Mouse (Mus musculus): ENCODE measurements around the gene Zfp692. TPM values are rescaled to one million over a fixed set of nuclear protein-coding genes. Genes with fewer than 3 reads are reported as not detected.
"Not testable (repeated sequence)": the region's sequence is repeated elsewhere in the genome, so short reads cannot be mapped to it uniquely, and the experiment has no call there.

Gene Zfp692
- polyA plus RNA-seq, 1 experiment from 2014 or later, result 25.0 TPM

GRCm38 (mm10) chr11:58289992-58290682 is 16.7 kb upstream of the Zfp692 start:
- in situ Hi-C loops (cut with MboI; ENCODE audit: low pct_unique_long_range_greater_than_20kb), result no loop called here
- no peak for TF ChIP-seq CTCF (IDR thresholded peaks at IDR 0.05)
- CTCF ChIA-PET, result no interaction called here
- ATAC-seq, result no peak
- peaks cover 11% of the 10 kb centered on the region for H3K27me3 ChIP-seq
- no peak for DNase-seq (ENCODE audit: low read depth, low spot score)
- POLR2A ChIA-PET, result no interaction called here

GRCm38 (mm10) chr11:58290812-58291211 is 16.1 kb upstream of the Zfp692 start:
- no peak for TF ChIP-seq CTCF (IDR thresholded peaks at IDR 0.05)
- CTCF ChIA-PET, result no interaction called here
- in situ Hi-C loops (cut with MboI; ENCODE audit: low pct_unique_long_range_greater_than_20kb), result no loop called here
- peaks cover 11% of the 10 kb centered on the region for H3K27me3 ChIP-seq
- DNase-seq (ENCODE audit: low read depth, low spot score), result no peak
- POLR2A ChIA-PET, result no interaction called here
- ATAC-seq, result no peak

GRCm38 (mm10) chr11:58292791-58293190 is 14.1 kb upstream of the Zfp692 start:
- no peaks in the 10 kb centered on the region for H3K27me3 ChIP-seq
- no peak for DNase-seq (ENCODE audit: low read depth, low spot score)
- POLR2A ChIA-PET, result no interaction called here
- CTCF ChIA-PET, result no interaction called here
- TF ChIP-seq CTCF (IDR thresholded peaks at IDR 0.05), result no peak
- ATAC-seq, result no peak
- in situ Hi-C loops (cut with MboI; ENCODE audit: low pct_unique_long_range_greater_than_20kb), result no loop called here

GRCm38 (mm10) chr11:58297396-58297795 is 9.5 kb upstream of the Zfp692 start:
- ATAC-seq, result no peak
- H3K27me3 ChIP-seq, result no peaks in the 10 kb centered on the region
- no peak for TF ChIP-seq CTCF (IDR thresholded peaks at IDR 0.05)
- CTCF ChIA-PET, result interaction anchor here (1.0 kb wide), 1 partner anchor 43 kb away, joined by 3 read pairs; no protein-coding TSS in a partner anchor
- DNase-seq (ENCODE audit: low read depth, low spot score), result no peak
- POLR2A ChIA-PET, result no interaction called here
- in situ Hi-C loops (cut with MboI; ENCODE audit: low pct_unique_long_range_greater_than_20kb), result no loop called here

- ChIA-PET CTCF (interaction anchor here (1.1 kb wide), 1 partner anchor 39 kb away, joined by 3 read pairs; no protein-coding TSS in a partner anchor), POLR2A (no interaction called here)
- in situ Hi-C loops (cut with MboI; ENCODE audit: low pct_unique_long_range_greater_than_20kb), result no loop called here
- H3K27me3 ChIP-seq, result no peaks in the 10 kb centered on the region
- DNase-seq (ENCODE audit: low read depth, low spot score), result no peak
- TF ChIP-seq CTCF (IDR thresholded peaks at IDR 0.05), result peak; percentile 87
- no peak for ATAC-seq
Measured at GRCm38 (mm10) chr11:58301057-58301456, 5.8 kb upstream of the Zfp692 start.

- CTCF ChIA-PET, result interaction anchor here (0.7 to 1.7 kb wide), 8 partner anchors 16 to 336 kb away, joined by 3 to 5 read pairs (median 3); no protein-coding TSS in a partner anchor
- DNase-seq (ENCODE audit: low read depth, low spot score), result peak; percentile 97
- POLR2A ChIA-PET, result interaction anchor here (0.7 kb wide), 1 partner anchor 197 kb away, joined by 4 read pairs; no protein-coding TSS in a partner anchor
- in situ Hi-C loops (cut with MboI; ENCODE audit: low pct_unique_long_range_greater_than_20kb), result no loop called here
- ATAC-seq, result peak; percentile 72
- no peak for TF ChIP-seq CTCF (IDR thresholded peaks at IDR 0.05)
- H3K27me3 ChIP-seq, result no peaks in the 10 kb centered on the region
Measured at GRCm38 (mm10) chr11:58301837-58302754, 4.8 kb upstream of the Zfp692 start.

GRCm38 (mm10) chr11:58302774-58303445 is 4.0 kb upstream of the Zfp692 start:
- CTCF ChIA-PET, result interaction anchor here (1.3 to 1.7 kb wide), 3 partner anchors 15 to 196 kb away, joined by 3 to 5 read pairs (median 4); no protein-coding TSS in a partner anchor
- no peaks in the 10 kb centered on the region for H3K27me3 ChIP-seq
- no peak for TF ChIP-seq CTCF (IDR thresholded peaks at IDR 0.05)
- in situ Hi-C loops (cut with MboI; ENCODE audit: low pct_unique_long_range_greater_than_20kb), result no loop called here
- DNase-seq (ENCODE audit: low read depth, low spot score), result no peak
- ATAC-seq, result peak; percentile 29
- POLR2A ChIA-PET, result interaction anchor here (0.7 kb wide), 1 partner anchor 196 kb away, joined by 4 read pairs; no protein-coding TSS in a partner anchor

- no peaks in the 10 kb centered on the region for H3K27me3 ChIP-seq
- DNase-seq (ENCODE audit: low read depth, low spot score) (no peak), ATAC-seq (no peak)
- in situ Hi-C loops (cut with MboI; ENCODE audit: low pct_unique_long_range_greater_than_20kb), result no loop called here
- TF ChIP-seq CTCF (IDR thresholded peaks at IDR 0.05), result no peak
- CTCF ChIA-PET, result interaction anchor here (1.4 kb wide), 1 partner anchor 14 kb away, joined by 3 read pairs; no protein-coding TSS in a partner anchor
- POLR2A ChIA-PET, result no interaction called here
Measured at GRCm38 (mm10) chr11:58303594-58303993, 3.3 kb upstream of the Zfp692 start.

- DNase-seq (ENCODE audit: low read depth, low spot score); in situ Hi-C loops (cut with MboI; ENCODE audit: low pct_unique_long_range_greater_than_20kb); ATAC-seq; H3K27me3 ChIP-seq; CTCF ChIA-PET: not testable (repeated sequence)
- POLR2A ChIA-PET, result interaction anchor here (0.6 kb wide), 1 partner anchor 48 kb away, joined by 3 read pairs; no protein-coding TSS in a partner anchor
Measured at GRCm38 (mm10) chr11:58305299-58305698, 1.6 kb upstream of the Zfp692 start.
